Mouse (Mus musculus) MEL (cell line): ENCODE measurements around the gene Tfam.

Source experiments
- CHD1 ChIP-seq: IDR thresholded peaks from 2 replicates; pipeline ENCODE4 v1.6.1; 2012; ENCODE audit warnings: low read depth, mild to moderate bottlenecking, inconsistent platforms, low read length, improper control_type of control experiment
- CHD2 ChIP-seq: IDR thresholded peaks from 2 replicates; pipeline ENCODE4 v1.6.1; 2011; ENCODE audit warnings: low read length, improper control_type of control experiment
- CTCF ChIP-seq, 3 experiments: IDR thresholded peaks in 2 of 3; conservative IDR thresholded peaks in 1 of 3; 2 replicates each; pipeline ENCODE4 v1.5.1; 2011 to 2012; ENCODE audit warnings: low read length in 3 of 3, low read depth in 2 of 3, mild to moderate bottlenecking in 2 of 3, improper control_type of control experiment in 1 of 3, inconsistent platforms in 1 of 3, mixed read lengths in 1 of 3, moderate library complexity in 1 of 3; ENCODE audit not compliant: control insufficient read depth in 1 of 3, insufficient read depth in 1 of 3, poor library complexity in 1 of 3, severe bottlenecking in 1 of 3
- EP300 ChIP-seq, 2 experiments: IDR thresholded peaks; 2 replicates each; pipeline ENCODE4 v1.6.1; 2011; ENCODE audit warnings: improper control_type of control experiment in 2 of 2, low read length in 2 of 2, low read depth in 1 of 2, mild to moderate bottlenecking in 1 of 2
- GATA1 ChIP-seq: IDR thresholded peaks from 2 replicates; pipeline ENCODE4 v1.6.1; 2011; ENCODE audit warnings: low read depth, low read length, improper control_type of control experiment
- HCFC1 ChIP-seq: IDR thresholded peaks from 2 replicates; pipeline ENCODE4 v1.6.1; 2012; ENCODE audit warnings: low read depth, mild to moderate bottlenecking, inconsistent platforms, low read length, improper control_type of control experiment, moderate library complexity
- MXI1 ChIP-seq: IDR thresholded peaks from 2 replicates; pipeline ENCODE4 v1.6.1; 2011; ENCODE audit warnings: mild to moderate bottlenecking, low read depth, low read length, improper control_type of control experiment
- MYC ChIP-seq: IDR thresholded peaks from 2 replicates; pipeline ENCODE4 v1.6.1; 2011; ENCODE audit warnings: low read depth, mild to moderate bottlenecking, low read length, improper control_type of control experiment, moderate library complexity
- POLR2A ChIP-seq, 2 experiments: IDR thresholded peaks; 2 replicates each; pipeline ENCODE4 v1.6.1; 2011 to 2012; ENCODE audit warnings: low read length in 2 of 2, mild to moderate bottlenecking in 2 of 2, control low read depth in 1 of 2, improper control_type of control experiment in 1 of 2, low read depth in 1 of 2, moderate library complexity in 1 of 2; ENCODE audit not compliant: control insufficient read depth in 1 of 2, insufficient read depth in 1 of 2, poor library complexity in 1 of 2
- UBTF ChIP-seq: IDR thresholded peaks from 2 replicates; pipeline ENCODE4 v1.6.1; 2012; ENCODE audit warnings: low read depth, mild to moderate bottlenecking, inconsistent platforms, low read length, improper control_type of control experiment, moderate library complexity, borderline replicate concordance; ENCODE audit not compliant: insufficient read depth

DNA sequence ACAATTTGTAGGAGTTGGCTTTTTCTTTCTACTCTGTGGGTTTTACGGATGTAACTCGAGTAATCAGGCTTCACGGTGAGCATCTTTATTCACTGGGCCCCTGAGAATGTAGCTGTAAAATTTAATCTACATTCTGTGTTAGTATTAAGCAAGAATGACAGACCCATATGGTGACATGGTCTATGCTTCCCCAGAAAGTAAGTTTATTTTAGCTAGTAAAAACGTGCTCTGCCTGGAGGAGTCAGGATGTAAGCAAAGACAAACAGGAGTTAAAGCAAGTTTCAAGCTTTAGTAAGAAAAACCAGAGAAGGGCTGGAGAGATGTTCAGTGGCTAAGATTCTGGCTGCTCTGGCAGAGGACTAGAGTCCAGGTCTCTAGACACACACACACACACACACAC lies 15.1 kb upstream of the Tfam start:
- TF ChIP-seq GATA1 (no peak), CTCF (IDR thresholded peaks at IDR 0.05 in 2 of 3, conservative IDR thresholded peaks at IDR 0.05 in 1 of 3; ENCODE audit: control insufficient read depth in 1 of 3, insufficient read depth in 1 of 3, low read depth in 2 of 3, low read length in 3 of 3, poor library complexity in 1 of 3, severe bottlenecking in 1 of 3) (no peak), POLR2A (IDR thresholded peaks at IDR 0.05; ENCODE audit: control insufficient read depth in 1 of 2, insufficient read depth in 1 of 2, low read depth in 1 of 2, low read length in 2 of 2, poor library complexity in 1 of 2) (no peak), UBTF (no peak), HCFC1 (no peak), CHD2 (no peak), CHD1 (no peak), MYC (no peak), MXI1 (no peak), EP300 (IDR thresholded peaks at IDR 0.05; ENCODE audit: low read depth in 1 of 2, low read length in 2 of 2) (no peak)
